Mouse (Mus musculus) hindbrain, embryonic 15.5 days (tissue): Measurements from ENCODE around the gene Gm20662. TPM values are rescaled to one million over a fixed set of nuclear protein-coding genes. Genes with fewer than 3 reads are reported as not detected.

Experiments
- ATAC-seq: fragments of 200-750 bp; cut with Nextera tagmentation; 2 replicates; pipeline ENCODE4 v1.8.0; 2017; ENCODE audit warnings: low read depth, moderate number of reproducible peaks, moderate TSS enrichment; ENCODE audit not compliant: low FRiP score
- H3K27ac ChIP-seq: fragments of 300-500 bp; sonication (generic); replicated peaks from 2 replicates; pipeline ENCODE4 v1.5.1; 2015; ENCODE audit warnings: mild to moderate bottlenecking, inconsistent platforms
- H3K27me3 ChIP-seq: fragments of 300-500 bp; sonication (generic); 2 replicates; pipeline ENCODE4 v1.6.1; 2015; ENCODE audit warnings: control low read depth, inconsistent platforms
- H3K36me3 ChIP-seq: fragments of 300-500 bp; sonication (generic); 2 replicates; pipeline ENCODE4 v1.6.1; 2015; ENCODE audit warnings: control low read depth, inconsistent platforms
- H3K4me1 ChIP-seq: fragments of 300-500 bp; sonication (generic); replicated peaks from 2 replicates; pipeline ENCODE4 v1.6.1; 2015; ENCODE audit warnings: control low read depth, inconsistent platforms
- H3K4me2 ChIP-seq: fragments of 300-500 bp; sonication (generic); 2 replicates; pipeline ENCODE4 v1.6.1; 2015; ENCODE audit warnings: moderate library complexity, mild to moderate bottlenecking, inconsistent platforms
- H3K4me3 ChIP-seq: fragments of 300-500 bp; sonication (generic); 2 replicates; pipeline ENCODE4 v1.5.1; 2015; ENCODE audit warnings: mild to moderate bottlenecking, inconsistent platforms
- H3K9ac ChIP-seq: fragments of 300-500 bp; sonication (generic); 2 replicates; pipeline ENCODE4 v1.6.1; 2015; ENCODE audit warnings: inconsistent platforms
- H3K9me3 ChIP-seq: fragments of 300-500 bp; sonication (generic); 2 replicates; pipeline ENCODE4 v1.6.1; 2016; ENCODE audit warnings: control low read depth, inconsistent platforms
- WGBS: fragments of 180-500 bp; shearing (Covaris S2); methylation state at CpG from one replicate; pipeline ENCODE4 v1.1.7; 2015; 5-methylcytosine and 5-hydroxymethylcytosine counted together
- polyA plus RNA-seq: library from polyadenylated mRNA; unstranded; fragments of >200 nt; fragmentation: Nextera tagmentation; extraction: Ambion mirVana; gene quantifications from 2 replicates; pipeline ENCODE4 v1.2.1, GENCODE M21; 2015

Gm20662 gene
- polyA plus RNA-seq, 1 experiment from 2014 or later: not detected

DNA sequence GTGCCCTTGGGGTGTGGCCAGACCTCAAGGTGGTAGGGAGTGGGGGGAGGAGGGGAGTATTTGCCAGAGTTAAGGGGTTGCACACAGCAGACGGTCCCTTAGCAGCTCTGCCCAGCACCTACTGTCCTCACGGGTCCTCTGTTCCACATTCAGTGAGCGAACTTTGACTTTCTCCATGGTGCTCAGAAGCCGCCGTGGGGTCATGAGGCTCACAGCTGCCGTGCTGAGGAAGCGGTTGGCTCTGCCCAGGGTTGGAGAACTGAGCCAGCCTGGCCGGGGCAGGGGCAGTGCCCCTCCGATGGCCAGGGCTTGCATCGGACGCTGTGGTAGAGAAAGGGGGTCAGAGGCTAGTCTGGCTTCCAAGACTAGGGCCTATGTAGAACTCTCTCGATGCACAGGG, 67.2 kb downstream of the Gm20662 start:
- no peaks in the 10 kb centered on the region for H3K4me1 ChIP-seq
- WGBS: 87% methylated on average over 12 of the region's 12 CpGs
- H3K9me3 ChIP-seq: no peaks in the 10 kb centered on the region
- H3K27me3 ChIP-seq: no peaks in the 10 kb centered on the region
- peaks cover 27% of the 10 kb centered on the region for H3K36me3 ChIP-seq
- no peak overlapping the region for H3K9ac ChIP-seq
- H3K27ac ChIP-seq: no peak overlapping the region
- H3K4me3 ChIP-seq: no peak overlapping the region
- no peak for ATAC-seq
- no peak overlapping the region for H3K4me2 ChIP-seq

DNA sequence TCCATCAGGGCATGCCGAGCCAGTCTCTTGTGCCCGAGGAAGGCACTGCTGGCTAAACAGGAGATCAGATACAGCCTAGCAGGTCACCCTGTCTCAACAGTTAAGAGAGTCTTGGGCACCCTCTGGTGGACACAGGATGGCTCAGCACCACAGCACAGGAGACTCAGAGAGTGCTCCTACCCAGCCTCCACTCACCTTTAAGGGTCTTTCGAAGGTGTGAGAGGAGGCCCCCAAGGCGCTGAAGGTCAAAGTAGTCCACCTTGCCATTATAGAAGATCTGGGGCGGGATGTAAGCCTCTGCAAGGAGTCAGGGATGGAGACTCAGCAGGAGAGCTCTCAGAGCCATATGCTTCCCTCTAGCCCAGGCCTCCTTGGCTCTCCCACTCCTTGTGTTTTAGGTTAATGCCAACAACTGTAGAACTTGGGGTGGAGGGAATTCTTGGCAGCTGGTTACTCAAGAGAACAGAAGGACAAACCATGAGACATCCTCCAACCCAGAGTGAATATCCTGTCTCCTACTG, 69.4 kb downstream of the Gm20662 start:
- Histone ChIP-seq H3K4me3 (no peak overlapping the region), H3K27ac (no peak overlapping the region), H3K4me2 (no peak overlapping the region), H3K4me1 (no peaks in the 10 kb centered on the region), H3K9me3 (no peaks in the 10 kb centered on the region), H3K9ac (no peak overlapping the region), H3K27me3 (no peaks in the 10 kb centered on the region), H3K36me3 (peaks cover 10% of the 10 kb centered on the region; the same call in 1 of the 2 replicates)
- ATAC-seq: no peak
- 46% methylated on average over 5 of the region's 5 CpGs for WGBS

DNA sequence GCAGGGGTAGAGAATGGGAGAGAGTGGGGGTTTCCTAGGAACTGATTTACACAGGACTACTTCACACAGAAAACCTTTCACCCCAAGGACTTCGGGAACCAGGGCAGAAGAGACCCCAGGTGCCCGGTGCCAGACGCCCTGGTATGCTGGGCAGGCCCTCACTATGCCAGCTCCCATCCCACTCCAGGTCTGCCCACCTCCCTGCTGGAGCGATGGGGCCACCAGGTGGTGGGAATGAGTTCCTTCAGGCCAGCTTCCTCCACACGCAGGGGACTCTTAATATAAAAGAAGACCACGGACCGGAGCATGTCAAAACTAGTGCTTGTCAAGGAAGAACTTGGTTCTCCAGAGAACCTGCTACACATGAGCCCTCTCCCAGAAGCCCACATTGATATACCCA, 71.0 kb downstream of the Gm20662 start:
- Histone ChIP-seq H3K4me1 (no peaks in the 10 kb centered on the region), H3K9ac (no peak overlapping the region), H3K4me3 (no peak overlapping the region), H3K9me3 (no peaks in the 10 kb centered on the region), H3K4me2 (no peak overlapping the region), H3K27ac (no peak overlapping the region), H3K36me3 (peaks cover 15% of the 10 kb centered on the region), H3K27me3 (no peaks in the 10 kb centered on the region)
- no peak for ATAC-seq
- 80% methylated on average over 7 of the region's 7 CpGs for WGBS

DNA sequence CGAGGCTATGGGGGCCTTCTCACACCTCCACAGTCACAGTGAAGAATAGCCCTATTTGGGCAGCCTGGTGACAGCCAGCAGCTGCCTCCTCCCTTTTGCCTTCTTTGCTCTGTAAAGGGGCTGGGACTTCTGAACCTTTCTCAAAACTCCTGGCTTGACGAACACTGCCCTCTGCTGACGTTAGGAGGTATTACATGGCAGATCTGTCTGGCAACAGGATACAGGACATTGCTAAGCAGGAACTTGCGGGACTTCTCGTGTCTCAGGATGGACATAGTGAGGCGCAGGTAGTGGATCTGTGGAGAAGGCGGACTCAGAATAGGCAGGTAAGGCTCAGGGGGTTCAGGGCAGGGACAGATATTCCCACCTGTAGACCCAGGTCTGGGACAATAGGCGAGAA, 71.8 kb downstream of the Gm20662 start:
- Histone ChIP-seq H3K4me1 (no peaks in the 10 kb centered on the region), H3K9me3 (no peaks in the 10 kb centered on the region), H3K4me2 (no peak overlapping the region), H3K27ac (no peak overlapping the region), H3K9ac (no peak overlapping the region), H3K27me3 (no peaks in the 10 kb centered on the region), H3K4me3 (no peak overlapping the region), H3K36me3 (peaks cover 8% of the 10 kb centered on the region)
- 21% methylated on average over 8 of the region's 8 CpGs for WGBS
- no peak for ATAC-seq

DNA sequence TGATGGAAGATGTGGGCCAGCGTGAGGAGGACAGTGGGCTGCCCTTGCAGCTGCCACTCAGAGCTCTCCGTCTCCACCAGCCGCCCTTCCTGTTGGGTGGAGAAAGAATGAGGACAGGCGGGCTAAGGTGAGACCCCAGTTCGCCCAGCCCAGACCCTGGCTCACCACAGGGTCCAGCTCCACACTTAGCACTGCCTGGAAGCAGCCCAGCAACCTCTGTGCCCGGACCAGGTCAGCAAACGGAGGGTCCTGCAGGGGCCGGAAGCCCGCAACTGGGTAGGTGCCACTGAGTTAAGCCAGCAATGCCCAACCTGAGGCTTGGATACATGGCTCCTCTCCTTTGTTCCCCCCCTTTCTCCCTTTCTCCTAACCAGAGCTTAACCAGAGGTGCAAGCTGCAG, 72.9 kb downstream of the Gm20662 start:
- Histone ChIP-seq H3K36me3 (peaks cover 8% of the 10 kb centered on the region), H3K9me3 (no peaks in the 10 kb centered on the region), H3K9ac (no peak overlapping the region), H3K27me3 (no peaks in the 10 kb centered on the region), H3K4me2 (no peak overlapping the region), H3K27ac (no peak overlapping the region), H3K4me3 (no peak overlapping the region), H3K4me1 (no peaks in the 10 kb centered on the region)
- 90% methylated on average over 9 of the region's 9 CpGs for WGBS
- no peak for ATAC-seq

DNA sequence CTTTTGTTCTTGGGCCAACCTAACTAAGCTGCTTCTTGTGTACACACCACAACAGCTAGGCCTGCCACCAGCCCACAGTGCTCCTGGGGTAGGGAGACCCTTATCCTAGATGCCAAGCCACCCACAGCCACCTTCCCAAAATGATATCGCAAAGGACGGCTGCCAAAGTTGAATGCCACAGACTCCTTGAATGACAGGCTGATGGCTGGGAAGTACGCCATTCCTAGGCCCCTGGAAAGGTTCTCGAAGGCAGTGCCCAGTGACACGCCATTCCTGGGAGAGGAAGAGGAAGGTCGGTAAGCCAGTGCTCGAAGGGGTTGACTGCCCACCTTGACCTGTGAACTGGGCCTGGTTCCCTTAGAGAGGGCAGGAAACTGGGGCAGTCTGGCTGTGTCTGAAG, 73.4 kb downstream of the Gm20662 start:
- ATAC-seq: no peak
- H3K4me2 ChIP-seq: no peak overlapping the region
- no peaks in the 10 kb centered on the region for H3K4me1 ChIP-seq
- H3K36me3 ChIP-seq: peaks cover 8% of the 10 kb centered on the region
- H3K4me3 ChIP-seq: no peak overlapping the region
- H3K9ac ChIP-seq: no peak overlapping the region
- no peaks in the 10 kb centered on the region for H3K27me3 ChIP-seq
- H3K9me3 ChIP-seq: no peaks in the 10 kb centered on the region
- H3K27ac ChIP-seq: no peak overlapping the region
- whole genome bisulfite sequencing: 90% methylated on average over 7 of the region's 7 CpGs

DNA sequence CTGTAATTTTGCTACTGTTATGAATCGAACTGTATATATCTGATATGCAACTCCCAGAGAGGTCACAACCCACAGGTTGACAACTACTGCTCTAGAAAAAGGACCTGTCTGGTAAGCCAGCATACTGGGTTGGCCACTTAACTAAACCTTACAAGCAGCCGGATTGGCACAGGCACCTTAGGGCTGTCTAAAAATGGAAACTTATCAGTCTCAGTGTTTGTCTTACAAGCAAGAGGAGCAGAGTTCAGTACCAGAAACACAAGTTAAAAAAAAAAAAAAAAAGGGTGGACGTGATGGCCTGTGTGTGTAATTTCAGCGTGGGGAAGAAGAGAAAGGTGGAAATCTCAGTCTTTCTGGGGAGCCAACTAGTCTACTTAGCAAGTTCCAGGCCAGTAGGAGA, 75.7 kb downstream of the Gm20662 start:
- Histone ChIP-seq H3K27me3 (no peaks in the 10 kb centered on the region), H3K4me2 (no peak overlapping the region), H3K27ac (no peak overlapping the region), H3K9me3 (no peaks in the 10 kb centered on the region), H3K36me3 (peaks cover 8% of the 10 kb centered on the region), H3K9ac (no peak overlapping the region), H3K4me3 (no peak overlapping the region), H3K4me1 (no peaks in the 10 kb centered on the region)
- WGBS: 96% methylated on average over 3 of the region's 4 CpGs
- no peak for ATAC-seq

DNA sequence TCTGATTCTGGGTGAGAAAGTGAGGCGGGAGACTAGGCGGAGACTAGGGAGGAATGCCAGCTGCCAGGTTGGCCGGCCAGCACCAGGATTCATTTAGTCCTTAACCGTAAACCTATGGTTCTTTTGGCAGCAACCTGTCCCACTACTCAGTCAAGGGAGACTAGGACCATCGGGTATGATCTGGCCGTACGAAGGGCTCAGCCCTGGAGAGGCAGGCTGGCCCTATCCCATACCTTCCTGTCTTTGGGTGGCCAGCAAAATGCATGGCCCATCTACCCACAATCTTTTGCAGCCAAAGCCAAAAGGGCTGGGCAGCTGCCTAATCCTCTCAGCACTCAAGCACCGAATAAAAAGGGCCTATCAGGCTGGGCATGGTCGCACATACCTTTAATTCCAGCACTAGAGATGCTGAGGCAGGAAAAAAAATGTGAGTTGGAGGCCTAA, 76.4 kb downstream of the Gm20662 start:
- no peak overlapping the region for H3K9ac ChIP-seq
- no peak overlapping the region for H3K4me2 ChIP-seq
- 75% methylated on average over 9 of the region's 9 CpGs for WGBS
- H3K4me1 ChIP-seq: peaks cover under 1% of the 10 kb centered on the region; the same call in 1 of the 2 replicates
- no peaks in the 10 kb centered on the region for H3K9me3 ChIP-seq
- no peak for ATAC-seq
- H3K27ac ChIP-seq: no peak overlapping the region
- no peak overlapping the region for H3K4me3 ChIP-seq
- H3K27me3 ChIP-seq: no peaks in the 10 kb centered on the region
- peaks cover 8% of the 10 kb centered on the region for H3K36me3 ChIP-seq

DNA sequence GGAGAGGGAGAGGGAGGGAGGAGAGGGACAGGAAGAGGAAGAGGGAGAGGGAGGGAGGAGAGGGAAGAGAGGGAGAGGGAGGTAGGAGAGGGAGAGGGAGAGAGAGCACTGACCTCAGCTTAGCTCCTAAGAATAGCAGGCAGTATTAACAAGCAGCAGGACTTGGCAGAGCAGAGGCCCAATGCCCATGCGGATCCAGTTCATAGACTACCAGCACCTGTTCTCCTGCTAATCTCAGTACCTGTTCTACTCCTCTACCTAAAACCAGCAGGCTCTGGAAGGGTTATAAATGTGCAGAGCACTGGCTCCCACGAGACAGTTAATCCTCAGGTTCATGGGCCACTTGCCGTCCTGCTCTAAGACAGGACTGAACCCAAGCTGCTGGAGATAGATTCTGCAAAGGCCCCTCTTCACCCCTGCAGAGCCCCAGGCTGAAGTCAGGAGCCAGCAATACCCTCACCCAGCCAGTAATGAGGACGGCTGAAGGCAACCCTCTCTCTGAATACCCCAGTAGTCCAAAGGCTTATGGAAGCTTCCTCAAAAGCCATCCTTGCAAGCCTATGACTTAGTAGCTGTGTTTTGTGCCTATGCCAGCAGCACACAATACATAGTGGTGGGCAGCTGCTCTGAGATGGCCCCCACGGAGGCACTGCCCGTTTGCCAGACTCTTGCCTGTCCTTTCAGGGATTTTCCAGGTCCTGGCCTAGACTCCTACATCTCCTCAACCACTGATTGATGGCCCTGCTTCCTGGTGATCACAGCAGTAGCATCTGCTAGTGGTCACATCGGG, 77.2 kb downstream of the Gm20662 start:
- H3K27me3 ChIP-seq: no peaks in the 10 kb centered on the region
- WGBS: 66% methylated on average over 7 of the region's 7 CpGs
- no peak for ATAC-seq
- peaks cover 8% of the 10 kb centered on the region for H3K4me1 ChIP-seq
- no peaks in the 10 kb centered on the region for H3K9me3 ChIP-seq
- H3K9ac ChIP-seq: no peak overlapping the region
- no peak overlapping the region for H3K4me3 ChIP-seq
- H3K27ac ChIP-seq: no peak overlapping the region
- H3K36me3 ChIP-seq: peaks cover 8% of the 10 kb centered on the region
- no peak overlapping the region for H3K4me2 ChIP-seq

DNA sequence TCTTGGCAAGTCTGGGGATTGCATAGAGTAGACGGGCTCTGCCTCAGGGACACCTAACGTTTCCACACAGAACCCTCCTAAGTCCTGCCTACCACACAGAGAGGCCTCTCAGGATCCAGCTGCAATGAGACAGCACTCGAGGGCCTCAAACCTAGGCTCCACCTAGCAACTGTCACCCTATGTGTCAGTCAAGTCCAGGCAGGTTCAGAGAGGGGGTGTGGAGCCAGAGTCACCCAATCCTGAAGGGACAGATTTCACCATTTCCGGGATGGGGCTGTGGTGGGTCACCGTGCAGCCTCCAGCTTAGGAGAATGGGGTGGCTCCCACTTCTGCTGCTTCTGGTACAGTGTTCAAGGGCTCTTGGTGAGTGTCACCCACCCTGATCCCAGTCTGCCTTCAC, 84.0 kb downstream of the Gm20662 start, which contains the start of gene Mst1:
Gene Mst1, plus strand, starts transcription at position 269 of the 400 bp plus-strand sequence.
- 0 out of 2 replicates have a peak within 1 kb of the TSS, but pooled peaks have one; percentile 31 for H3K27ac ChIP-seq

DNA sequence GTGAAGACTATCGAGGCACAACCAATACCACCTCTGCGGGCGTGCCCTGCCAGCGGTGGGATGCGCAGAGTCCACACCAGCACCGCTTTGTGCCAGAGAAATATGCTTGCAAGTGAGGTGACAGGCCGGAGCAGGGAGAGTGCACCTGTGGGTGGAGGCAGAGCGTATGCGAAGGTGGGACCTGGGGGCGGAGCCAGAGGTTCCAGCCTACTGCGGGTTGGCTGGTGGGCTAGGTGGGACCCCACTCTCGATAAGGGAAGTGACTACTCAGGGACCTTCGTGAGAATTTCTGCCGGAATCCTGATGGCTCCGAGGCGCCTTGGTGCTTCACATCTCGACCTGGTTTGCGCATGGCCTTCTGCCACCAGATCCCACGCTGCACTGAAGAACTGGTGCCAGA, 86.4 kb downstream of the Gm20662 start:
- peak overlapping the region; percentile 46 for H3K4me2 ChIP-seq
- peaks cover 33% of the 10 kb centered on the region for H3K27me3 ChIP-seq
- WGBS: 5% methylated on average over 18 of the region's 19 CpGs
- no peak overlapping the region for H3K27ac ChIP-seq
- no peak overlapping the region for H3K9ac ChIP-seq
- H3K9me3 ChIP-seq: no peaks in the 10 kb centered on the region
- peaks cover 29% of the 10 kb centered on the region for H3K4me1 ChIP-seq
- no peak for ATAC-seq
- peaks cover 30% of the 10 kb centered on the region for H3K36me3 ChIP-seq
- peak overlapping the region; percentile 11 for H3K4me3 ChIP-seq

More for the DNA sequence above, 84.0 kb downstream of the Gm20662 start, which contains the start of gene Mst1:
- no peaks in the 10 kb centered on the region for H3K9me3 ChIP-seq
- peak within 1 kb of the TSS; percentile 88 for H3K4me2 ChIP-seq
- H3K36me3 ChIP-seq: peaks cover 7% of the 10 kb centered on the region
- peaks cover 33% of the 10 kb centered on the region for H3K27me3 ChIP-seq
- peaks cover 29% of the 10 kb centered on the region for H3K4me1 ChIP-seq
- peak within 1 kb of the TSS; percentile 94 for H3K4me3 ChIP-seq
- WGBS: 80% methylated on average over 5 of the region's 5 CpGs
- no peak for ATAC-seq
- peak within 1 kb of the TSS; percentile 99 for H3K9ac ChIP-seq

DNA sequence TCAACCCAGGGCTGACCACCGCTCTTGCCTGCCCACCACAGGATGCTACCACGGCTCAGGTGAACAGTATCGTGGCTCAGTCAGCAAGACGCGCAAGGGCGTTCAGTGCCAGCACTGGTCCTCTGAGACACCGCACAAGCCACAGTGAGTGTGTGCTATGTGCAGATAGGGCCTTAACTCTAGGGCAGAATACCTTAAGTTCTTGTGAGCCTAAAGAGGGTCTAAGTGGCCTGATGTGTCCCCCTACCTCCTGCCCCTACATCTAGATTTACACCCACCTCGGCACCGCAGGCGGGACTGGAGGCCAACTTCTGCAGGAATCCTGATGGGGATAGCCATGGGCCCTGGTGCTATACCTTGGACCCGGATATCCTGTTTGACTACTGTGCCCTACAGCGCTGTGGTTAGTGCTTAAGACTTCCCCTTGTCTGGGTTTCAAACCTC, 86.9 kb downstream of the Gm20662 start, which contains the start of gene Rnf123:
Gene Rnf123, minus strand, starts transcription at position 359 of the 444 bp plus-strand sequence.
- Histone ChIP-seq H3K4me3 (peak within 1 kb of the TSS; percentile 11), H3K27ac (no peak within 1 kb of the TSS), H3K4me2 (peak within 1 kb of the TSS; percentile 46), H3K4me1 (peaks cover 24% of the 10 kb centered on the region), H3K9me3 (no peaks in the 10 kb centered on the region), H3K9ac (no peak within 1 kb of the TSS), H3K36me3 (peaks cover 34% of the 10 kb centered on the region), H3K27me3 (peaks cover 33% of the 10 kb centered on the region)
- no peak for ATAC-seq
- WGBS: 40% methylated on average over 12 of the region's 12 CpGs
